Mouse (Mus musculus) forebrain, embryonic 10.5 days (tissue): Measurements from ENCODE around the gene Tet3. TPM values are rescaled to one million over a fixed set of nuclear protein-coding genes. Genes with fewer than 3 reads are reported as not detected.

Experiments
- DNase-seq: peaks from one replicate; pipeline ENCODE4 v3.0.0-alpha.2; 2017; ENCODE audit warnings: low spot score; ENCODE audit errors: extremely low spot score
- H3K27ac ChIP-seq: fragments of 300-500 bp; sonication (generic); 2 replicates; pipeline ENCODE4 v1.5.1; 2016; ENCODE audit warnings: mild to moderate bottlenecking
- H3K27me3 ChIP-seq: fragments of 300-500 bp; sonication (generic); 2 replicates; pipeline ENCODE4 v1.6.1; 2016; ENCODE audit warnings: mild to moderate bottlenecking; ENCODE audit not compliant: poor library complexity, severe bottlenecking
- H3K36me3 ChIP-seq: fragments of 300-500 bp; sonication (generic); replicated peaks from 2 replicates; pipeline ENCODE4 v1.6.1; 2016; ENCODE audit warnings: mild to moderate bottlenecking, moderate library complexity
- H3K4me1 ChIP-seq: fragments of 300-500 bp; sonication (generic); 2 replicates; pipeline ENCODE4 v1.6.1; 2016
- H3K4me3 ChIP-seq: fragments of 300-500 bp; sonication (generic); 2 replicates; pipeline ENCODE4 v1.5.1; 2016; ENCODE audit warnings: mild to moderate bottlenecking, moderate library complexity
- H3K9me3 ChIP-seq: fragments of 300-500 bp; sonication (generic); 2 replicates; pipeline ENCODE4 v1.6.1; 2016; ENCODE audit warnings: mild to moderate bottlenecking, moderate library complexity
- WGBS: fragments of 180-500 bp; shearing (Covaris S2); methylation state at CpG from one replicate; pipeline ENCODE4 v1.1.7; 2016; 5-methylcytosine and 5-hydroxymethylcytosine counted together
- polyA plus RNA-seq: library from polyadenylated mRNA; unstranded; fragments of >200 nt; fragmentation: Nextera tagmentation; extraction: Ambion mirVana; gene quantifications from 2 replicates; pipeline ENCODE4 v1.2.1, GENCODE M21; 2016

Gene Tet3
- polyA plus RNA-seq, 1 experiment from 2014 or later: 38.3 TPM

GRCm38 (mm10) chr6:83464011-83464410 is 5.1 kb upstream of the Tet3 start:
- Histone ChIP-seq H3K36me3 (no peaks in the 10 kb centered on the region), H3K27ac (no peak overlapping the region), H3K27me3 (0 out of 2 replicates have a peak, but pooled peaks cover under 1% of the 10 kb centered on the region), H3K4me3 (no peak overlapping the region), H3K9me3 (no peaks in the 10 kb centered on the region), H3K4me1 (peaks cover 14% of the 10 kb centered on the region)
- DNase-seq: no peak

GRCm38 (mm10) chr6:83456984-83457810 is 1.7 kb downstream of the Tet3 start:
- Histone ChIP-seq H3K4me3 (peak overlapping the region; percentile 90), H3K9me3 (no peaks in the 10 kb centered on the region), H3K27ac (peak overlapping the region; percentile 100), H3K36me3 (peaks cover 25% of the 10 kb centered on the region), H3K27me3 (peaks cover 11% of the 10 kb centered on the region; the same call in 1 of the 2 replicates), H3K4me1 (peaks cover 68% of the 10 kb centered on the region)
- 3% methylated on average over 33 of the region's 33 CpGs for WGBS
- peak; percentile 71 for DNase-seq

GRCm38 (mm10) chr6:83456131-83456983 is 2.5 kb downstream of the Tet3 start:
- peak; percentile 73 for DNase-seq
- Histone ChIP-seq H3K9me3 (no peaks in the 10 kb centered on the region), H3K4me3 (peak overlapping the region; percentile 90), H3K36me3 (peaks cover 33% of the 10 kb centered on the region), H3K27ac (peak overlapping the region; percentile 100), H3K27me3 (peaks cover 11% of the 10 kb centered on the region; the same call in 1 of the 2 replicates), H3K4me1 (peaks cover 75% of the 10 kb centered on the region)
- under 1% methylated on average over 84 of the region's 105 CpGs for WGBS

- no peak for DNase-seq
- 2% methylated on average over 34 of the region's 41 CpGs for WGBS
- Histone ChIP-seq H3K36me3 (peaks cover 42% of the 10 kb centered on the region), H3K9me3 (no peaks in the 10 kb centered on the region), H3K4me1 (peaks cover 83% of the 10 kb centered on the region), H3K4me3 (peak overlapping the region; percentile 90), H3K27ac (peak overlapping the region; percentile 100), H3K27me3 (peaks cover 11% of the 10 kb centered on the region; the same call in 1 of the 2 replicates)
Measured at GRCm38 (mm10) chr6:83455328-83456130, 3.4 kb downstream of the Tet3 start.

GRCm38 (mm10) chr6:83453706-83454105 is 5.2 kb downstream of the Tet3 start:
- WGBS: 60% methylated on average over 11 of the region's 11 CpGs
- DNase-seq: no peak
- Histone ChIP-seq H3K9me3 (no peaks in the 10 kb centered on the region), H3K36me3 (peaks cover 60% of the 10 kb centered on the region), H3K27me3 (peaks cover 7% of the 10 kb centered on the region; the same call in 1 of the 2 replicates), H3K27ac (peak overlapping the region; percentile 100), H3K4me1 (peaks cover 96% of the 10 kb centered on the region), H3K4me3 (peak overlapping the region; percentile 90)

GRCm38 (mm10) chr6:83450451-83451303 is 8.2 kb downstream of the Tet3 start:
- 79% methylated on average over 9 of the region's 9 CpGs for WGBS
- H3K4me3 ChIP-seq: no peak overlapping the region

GRCm38 (mm10) chr6:83449440-83449839 is 9.4 kb downstream of the Tet3 start:
- Histone ChIP-seq H3K27ac (no peak overlapping the region), H3K27me3 (no peaks in the 10 kb centered on the region), H3K36me3 (peaks cover 97% of the 10 kb centered on the region), H3K4me3 (no peak overlapping the region), H3K4me1 (peaks cover 91% of the 10 kb centered on the region), H3K9me3 (no peaks in the 10 kb centered on the region)
- 82% methylated on average over 3 of the region's 3 CpGs for WGBS
- no peak for DNase-seq

More at GRCm38 (mm10) chr6:83450451-83451303, 8.2 kb downstream of the Tet3 start:
- peaks cover 90% of the 10 kb centered on the region for H3K36me3 ChIP-seq
- H3K27ac ChIP-seq: no peak overlapping the region
- no peaks in the 10 kb centered on the region for H3K9me3 ChIP-seq
- peaks cover 91% of the 10 kb centered on the region for H3K4me1 ChIP-seq
- DNase-seq: no peak
- no peaks in the 10 kb centered on the region for H3K27me3 ChIP-seq

GRCm38 (mm10) chr6:83448911-83449310 is 10.0 kb downstream of the Tet3 start:
- no peak overlapping the region for H3K27ac ChIP-seq
- peaks cover 91% of the 10 kb centered on the region for H3K4me1 ChIP-seq
- H3K36me3 ChIP-seq: peaks cover 94% of the 10 kb centered on the region
- 86% methylated on average over 4 of the region's 4 CpGs for WGBS
- no peaks in the 10 kb centered on the region for H3K27me3 ChIP-seq
- no peak for DNase-seq
- H3K4me3 ChIP-seq: no peak overlapping the region
- H3K9me3 ChIP-seq: no peaks in the 10 kb centered on the region

- DNase-seq: no peak
- no peak overlapping the region for H3K27ac ChIP-seq
- no peaks in the 10 kb centered on the region for H3K27me3 ChIP-seq
- no peak overlapping the region for H3K4me3 ChIP-seq
- H3K9me3 ChIP-seq: no peaks in the 10 kb centered on the region
- H3K36me3 ChIP-seq: peaks cover 89% of the 10 kb centered on the region
- H3K4me1 ChIP-seq: peaks cover 91% of the 10 kb centered on the region
- WGBS: 91% methylated on average over 7 of the region's 7 CpGs
Measured at GRCm38 (mm10) chr6:83447031-83447430, 11.9 kb downstream of the Tet3 start.

- no peaks in the 10 kb centered on the region for H3K27me3 ChIP-seq
- no peak overlapping the region for H3K27ac ChIP-seq
- DNase-seq: no peak
- 86% methylated on average over 2 of the region's 2 CpGs for WGBS
- peaks cover 77% of the 10 kb centered on the region for H3K36me3 ChIP-seq
- H3K4me3 ChIP-seq: no peak overlapping the region
- peaks cover 93% of the 10 kb centered on the region for H3K4me1 ChIP-seq
- H3K9me3 ChIP-seq: no peaks in the 10 kb centered on the region
Measured at GRCm38 (mm10) chr6:83445796-83446195, 13.1 kb downstream of the Tet3 start.

- H3K4me3 ChIP-seq: peak overlapping the region; percentile 28; the same call in 1 of the 2 replicates
- 16% methylated on average over 13 of the region's 13 CpGs for WGBS
- DNase-seq: no peak
- no peaks in the 10 kb centered on the region for H3K27me3 ChIP-seq
- H3K27ac ChIP-seq: peak overlapping the region; percentile 69
- peaks cover 93% of the 10 kb centered on the region for H3K4me1 ChIP-seq
- H3K9me3 ChIP-seq: no peaks in the 10 kb centered on the region
- peaks cover 70% of the 10 kb centered on the region for H3K36me3 ChIP-seq
Measured at GRCm38 (mm10) chr6:83443441-83444340, 15.2 kb downstream of the Tet3 start.
